Mouse (Mus musculus) heart, adult 2 months (tissue): Measurements from ENCODE around the gene Mybpc3. TPM values are rescaled to one million over a fixed set of nuclear protein-coding genes. Genes with fewer than 3 reads are reported as not detected.

Source experiments
- DNase-seq, 2 experiments: peaks; one replicate each; pipeline ENCODE4 v3.0.0; 2021
- H3K27ac ChIP-seq: fragments of 200-600 bp; 2 replicates; pipeline ENCODE4 v1.8.1; 2022
- H3K27me3 ChIP-seq: fragments of 200-500 bp; 2 replicates; pipeline ENCODE4 v1.6.1; 2012; ENCODE audit warnings: mild to moderate bottlenecking, low read length, inconsistent platforms, mixed read lengths; ENCODE audit not compliant: control insufficient read depth, insufficient read depth
- H3K36me3 ChIP-seq: fragments of 200-500 bp; 2 replicates; pipeline ENCODE4 v1.6.1; 2012; ENCODE audit warnings: low read length, inconsistent platforms; ENCODE audit not compliant: control insufficient read depth, insufficient read depth
- H3K4me1 ChIP-seq: fragments of 200-500 bp; 2 replicates; pipeline ENCODE4 v1.6.1; 2011; ENCODE audit warnings: low read length; ENCODE audit not compliant: control insufficient read depth, insufficient read depth
- H3K4me3 ChIP-seq: fragments of 200-600 bp; 2 replicates; pipeline ENCODE4 v1.8.1; 2022
- H3K79me2 ChIP-seq: fragments of 200-500 bp; replicated peaks from 2 replicates; pipeline ENCODE4 v1.6.1; 2012; ENCODE audit warnings: mild to moderate bottlenecking, inconsistent platforms, low read length, moderate library complexity, mixed read lengths; ENCODE audit not compliant: control insufficient read depth, insufficient read depth
- H3K9ac ChIP-seq: fragments of 200-500 bp; 2 replicates; pipeline ENCODE4 v1.6.1; 2012; ENCODE audit warnings: low read depth, mild to moderate bottlenecking, control low read depth, inconsistent platforms, low read length, mixed read lengths
- CTCF ChIP-seq: fragments of 200-600 bp; IDR thresholded peaks from 2 replicates; pipeline ENCODE4 v1.8.1; 2022; ENCODE audit warnings: antibody characterized with exemption, mild to moderate bottlenecking, moderate library complexity
- EP300 ChIP-seq: fragments of 200-500 bp; IDR thresholded peaks from 2 replicates; pipeline ENCODE4 v1.6.1; 2011; ENCODE audit warnings: low read depth, low read length, control low read depth; ENCODE audit not compliant: insufficient read depth
- POLR2A ChIP-seq: fragments of 200-500 bp; IDR thresholded peaks from 2 replicates; pipeline ENCODE4 v1.6.1; 2011; ENCODE audit warnings: mild to moderate bottlenecking, low read depth, low read length, control low read depth; ENCODE audit not compliant: insufficient read depth
- WGBS: fragments of 180-500 bp; shearing (Covaris S2); methylation state at CpG from one replicate; pipeline ENCODE4 v1.1.7; 2018; 5-methylcytosine and 5-hydroxymethylcytosine counted together
- intact Hi-C: fragments of 180-260 bp; cut with DNase I; formaldehyde crosslinking; loops from one replicate; pipeline ENCODE4 v1.15.1; 2025
- polyA plus RNA-seq: library from polyadenylated mRNA; depleted of rRNA; stranded (reverse); fragments of >200 nt; gene quantifications from 2 replicates; pipeline ENCODE4 v1.2.3, GENCODE M21; 2012
- total RNA-seq, 2 experiments: library from RNA; stranded (reverse); gene quantifications; 2 replicates each; pipeline ENCODE4 v1.2.3; 2021

Gene Mybpc3
- total and polyA plus RNA-seq, 3 experiments = 1,229 to 1,417 (median 1,378) TPM

DNA sequence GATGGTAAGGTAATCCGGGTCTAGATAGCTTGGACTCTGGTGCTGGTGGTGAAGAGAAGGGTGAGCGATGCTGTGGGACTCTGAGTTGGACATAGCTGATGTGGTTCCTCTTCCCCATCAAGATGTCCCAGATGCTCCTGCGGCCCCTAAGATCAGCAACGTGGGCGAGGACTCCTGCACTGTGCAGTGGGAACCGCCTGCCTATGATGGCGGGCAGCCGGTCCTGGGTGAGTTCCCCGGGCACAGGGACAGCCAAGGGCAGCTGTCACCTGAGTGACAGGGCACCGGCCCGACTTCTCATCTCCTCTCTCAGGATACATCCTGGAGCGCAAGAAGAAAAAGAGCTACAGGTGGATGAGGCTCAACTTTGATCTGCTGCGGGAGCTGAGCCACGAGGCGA lies 13.3 kb downstream of the Mybpc3 start:
- no peak overlapping the region for H3K9ac ChIP-seq
- H3K27me3 ChIP-seq = no peaks in the 10 kb centered on the region
- 74% methylated on average over 15 of the region's 15 CpGs for WGBS
- DNase-seq = peak in 1 of 2 experiments; percentile 19
- TF ChIP-seq EP300 (no peak), POLR2A (no peak), CTCF (no peak)
- no peaks in the 10 kb centered on the region for H3K4me1 ChIP-seq
- H3K36me3 ChIP-seq = no peaks in the 10 kb centered on the region
- H3K27ac ChIP-seq = no peak overlapping the region
- no peak overlapping the region for H3K4me3 ChIP-seq
- intact Hi-C loops = no loop called here
- H3K79me2 ChIP-seq = no peaks in the 10 kb centered on the region

DNA sequence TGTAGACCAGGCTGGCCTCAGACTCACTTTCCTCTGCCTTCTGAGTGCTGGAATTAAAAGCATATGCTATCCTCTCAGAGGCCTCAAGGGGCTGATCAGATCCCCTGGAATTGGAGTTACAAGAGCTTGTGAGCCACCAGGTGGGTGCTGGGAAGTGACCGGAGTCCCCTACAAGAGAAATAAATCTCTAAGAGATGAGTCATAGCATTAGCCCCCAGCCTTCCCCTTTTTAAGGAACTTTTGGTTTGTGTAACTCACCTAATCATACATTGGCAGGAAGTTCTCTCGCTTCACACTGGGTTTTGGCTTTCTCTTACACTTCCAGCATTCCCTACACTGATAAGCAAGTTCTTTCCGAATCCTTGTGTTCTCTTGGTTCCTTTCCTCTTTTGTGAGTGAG lies 14.1 kb downstream of the Mybpc3 start:
- no peak overlapping the region for H3K9ac ChIP-seq

GRCm38 (mm10) chr2:91136513-91137412 lies 18.8 kb downstream of the Mybpc3 start:
- Histone ChIP-seq H3K4me3 (no peak overlapping the region), H3K36me3 (no peaks in the 10 kb centered on the region), H3K9ac (no peak overlapping the region), H3K27me3 (no peaks in the 10 kb centered on the region), H3K27ac (no peak overlapping the region), H3K4me1 (no peaks in the 10 kb centered on the region), H3K79me2 (no peaks in the 10 kb centered on the region)
- peak in 1 of 2 experiments; percentile 37 for DNase-seq
- intact Hi-C loops = no loop called here
- peak; percentile 40; the same call in 1 of the 2 replicates for TF ChIP-seq POLR2A
- no peak; the same call in 1 of the 2 replicates for TF ChIP-seq EP300
- TF ChIP-seq CTCF = no peak
- WGBS = 50% methylated on average over 11 of the region's 11 CpGs

More for the DNA sequence above, 14.1 kb downstream of the Mybpc3 start:
- 18% methylated on average over 3 of the region's 3 CpGs for WGBS
- TF ChIP-seq CTCF (no peak), EP300 (no peak), POLR2A (no peak)
- DNase-seq = no peak
- Histone ChIP-seq H3K79me2 (no peaks in the 10 kb centered on the region), H3K4me1 (no peaks in the 10 kb centered on the region), H3K27me3 (no peaks in the 10 kb centered on the region), H3K36me3 (no peaks in the 10 kb centered on the region), H3K27ac (no peak overlapping the region), H3K4me3 (no peak overlapping the region)
- intact Hi-C loops = no loop called here

- DNase-seq = peak in 1 of 2 experiments; percentile 25
- H3K36me3 ChIP-seq = no peaks in the 10 kb centered on the region
- WGBS = 64% methylated on average over 6 of the region's 6 CpGs
- no peaks in the 10 kb centered on the region for H3K27me3 ChIP-seq
- H3K79me2 ChIP-seq = no peaks in the 10 kb centered on the region
- no peak overlapping the region for H3K27ac ChIP-seq
- H3K4me1 ChIP-seq = no peaks in the 10 kb centered on the region
- TF ChIP-seq EP300 (no peak; the same call in 1 of the 2 replicates), CTCF (no peak), POLR2A (peak; percentile 4; the same call in 1 of the 2 replicates)
- H3K9ac ChIP-seq = no peak overlapping the region
- intact Hi-C loops = no loop called here
- no peak overlapping the region for H3K4me3 ChIP-seq
Observed at GRCm38 (mm10) chr2:91137481-91137880, 19.5 kb downstream of the Mybpc3 start.

GRCm38 (mm10) chr2:91139311-91139710 lies 21.4 kb downstream of the Mybpc3 start:
- WGBS = 55% methylated on average over 5 of the region's 5 CpGs
- Histone ChIP-seq H3K27ac (no peak overlapping the region), H3K79me2 (no peaks in the 10 kb centered on the region), H3K27me3 (no peaks in the 10 kb centered on the region), H3K4me3 (no peak overlapping the region), H3K36me3 (no peaks in the 10 kb centered on the region), H3K4me1 (no peaks in the 10 kb centered on the region), H3K9ac (no peak overlapping the region)
- no peak for TF ChIP-seq CTCF
- no peak for TF ChIP-seq EP300
- no peak for TF ChIP-seq POLR2A
- intact Hi-C loops = no loop called here
- no peak for DNase-seq

GRCm38 (mm10) chr2:91139764-91140163 lies 21.8 kb downstream of the Mybpc3 start:
- Histone ChIP-seq H3K4me3 (no peak overlapping the region), H3K4me1 (no peaks in the 10 kb centered on the region), H3K9ac (no peak overlapping the region), H3K36me3 (no peaks in the 10 kb centered on the region), H3K27me3 (no peaks in the 10 kb centered on the region), H3K79me2 (no peaks in the 10 kb centered on the region), H3K27ac (no peak overlapping the region)
- no peak for TF ChIP-seq EP300
- no peak for TF ChIP-seq CTCF
- TF ChIP-seq POLR2A = no peak
- WGBS = 80% methylated on average over 8 of the region's 8 CpGs
- no peak for DNase-seq
- intact Hi-C loops = no loop called here
